8 mouse cellular contexts compared by ENCODE assay signal in genomic region chr6:125603234-125603633, GRCm38 (mm10). TPM values are rescaled to one million over a fixed set of nuclear protein-coding genes. Genes with fewer than 3 reads are reported as not detected.
A peak's percentile ranks its signal among the peaks of the same experiment; 100 is the strongest.
DNase-seq lines count a peak whose midpoint lies in the region; ATAC-seq and TF ChIP-seq lines count a peak whose summit lies in the region.

No protein-coding gene starts in this region.

- H3K36me3 ChIP-seq in hindbrain, embryonic 10.5 days, result no peaks in the 10 kb centered on the region
- H3K36me3 ChIP-seq in lung, embryonic 14.5 days (ENCODE audit: insufficient read depth), result no peaks in the 10 kb centered on the region
- no peaks in the 10 kb centered on the region for H3K36me3 ChIP-seq in neural tube, embryonic 15.5 days

- H3K4me2 ChIP-seq in lung, embryonic 14.5 days, result peak overlapping the region; percentile 45; the same call in 1 of the 2 replicates
- H3K4me2 ChIP-seq in neural tube, embryonic 15.5 days, result peak overlapping the region; percentile 31

- H3K9me3 ChIP-seq in hindbrain, embryonic 10.5 days, result no peaks in the 10 kb centered on the region
- H3K9me3 ChIP-seq in lung, embryonic 14.5 days (ENCODE audit: low read depth, low read length), result no peaks in the 10 kb centered on the region
- H3K9me3 ChIP-seq in neural tube, embryonic 15.5 days (replicated peaks), result no peaks in the 10 kb centered on the region

- 7% methylated on average over 18 of the region's 18 CpGs for WGBS in hindbrain, embryonic 10.5 days
- WGBS in lung, embryonic 14.5 days, result 6% methylated on average over 18 of the region's 18 CpGs
- WGBS in neural tube, embryonic 15.5 days, result 6% methylated on average over 18 of the region's 18 CpGs

- DNase-seq in ES-CJ7 (ENCODE audit: low read depth, low spot score), result peak; percentile 97
- peak; percentile 35 for DNase-seq in cerebellum, adult 9-10 months
- DNase-seq in hindbrain, embryonic 10.5 days (ENCODE audit: low spot score), result peak; percentile 92
- DNase-seq in layer of hippocampus, adult 8-10 months (ENCODE audit: low spot score in 2 of 2), result peak; percentile 47 to 59
- peak; percentile 93 for DNase-seq in lung, embryonic 14.5 days
- peak; percentile 68 for DNase-seq in testis, postnatal 14 days (ENCODE audit: low spot score)

- TF ChIP-seq CTCF in lung, embryonic 14.5 days (IDR thresholded peaks at IDR 0.05; ENCODE audit: low read depth), result peak; percentile 98

- no peak overlapping the region; the same call in 1 of the 2 replicates for H3K9ac ChIP-seq in lung, embryonic 14.5 days
- H3K9ac ChIP-seq in neural tube, embryonic 15.5 days (replicated peaks), result no peak overlapping the region

- peaks cover 19% of the 10 kb centered on the region for H3K27me3 ChIP-seq in hindbrain, embryonic 10.5 days (ENCODE audit: insufficient read depth, poor library complexity, severe bottlenecking)
- H3K27me3 ChIP-seq in lung, embryonic 14.5 days (ENCODE audit: insufficient read depth, low read length), result no peaks in the 10 kb centered on the region
- peaks cover 4% of the 10 kb centered on the region; the same call in 1 of the 2 replicates for H3K27me3 ChIP-seq in neural tube, embryonic 15.5 days (replicated peaks)

- H3K4me1 ChIP-seq in hindbrain, embryonic 10.5 days (replicated peaks), result peaks cover 10% of the 10 kb centered on the region
- no peaks in the 10 kb centered on the region for H3K4me1 ChIP-seq in lung, embryonic 14.5 days (ENCODE audit: insufficient read depth)
- H3K4me1 ChIP-seq in neural tube, embryonic 15.5 days, result peaks cover 11% of the 10 kb centered on the region

- peak; percentile 72 for ATAC-seq in frontal cortex, adult (ENCODE audit: low TSS enrichment)
- ATAC-seq in lung, embryonic 14.5 days (ENCODE audit: insufficient read depth), result peak; percentile 60
- ATAC-seq in neural tube, embryonic 15.5 days (ENCODE audit: low FRiP score), result peak; percentile 37; the same call in 1 of the 2 replicates

- peak overlapping the region; percentile 23; the same call in 1 of the 2 replicates for H3K4me3 ChIP-seq in hindbrain, embryonic 10.5 days
- H3K4me3 ChIP-seq in lung, embryonic 14.5 days (ENCODE audit: low read depth, low read length), result peak overlapping the region; percentile 9; the same call in 1 of the 2 replicates
- no peak overlapping the region for H3K4me3 ChIP-seq in neural tube, embryonic 15.5 days (replicated peaks)

- H3K27ac ChIP-seq in hindbrain, embryonic 10.5 days, result peak overlapping the region; percentile 16; the same call in 1 of the 2 replicates
- no peak overlapping the region for H3K27ac ChIP-seq in lung, embryonic 14.5 days (ENCODE audit: low read depth)
- no peak overlapping the region for H3K27ac ChIP-seq in neural tube, embryonic 15.5 days (replicated peaks)

RNA-seq across cellular contexts. Expression of gene Vwf, which starts 56.7 kb away (rescaled TPM):
- polyA plus RNA-seq in hindbrain, embryonic 10.5 days (2016; fragmentation: Nextera tagmentation; extraction: Ambion mirVana), result 3.9 and 7.1 TPM in 2 replicates
- 10 to 100 TPM; 19.1 to 27.5 (median 23.5) TPM for total RNA-seq in layer of hippocampus, adult 8-10 months (2022)
- polyA plus RNA-seq in lung, embryonic 14.5 days (2014; fragmentation: Nextera tagmentation; extraction: Ambion mirVana), result 17.7 and 20.4 TPM in 2 replicates
- polyA plus RNA-seq in neural tube, embryonic 15.5 days (2015; fragmentation: Nextera tagmentation; extraction: Ambion mirVana), result 7.8 and 14.9 TPM in 2 replicates

Comparison
In these comparisons a context has a peak if more than half of its experiments do, and no peak if none do; other contexts are left out.
1. DNase-seq: peak in every context shown above with its lines; median percentile 97 in ES-CJ7; 93 in lung, embryonic 14.5 days; 92 in hindbrain, embryonic 10.5 days; 68 in testis, postnatal 14 days; 53 in layer of hippocampus, adult 8-10 months; 35 in cerebellum, adult 9-10 months.